Mouse (Mus musculus): ENCODE results near the gene Chrm4.

Gene Chrm4

DNA sequence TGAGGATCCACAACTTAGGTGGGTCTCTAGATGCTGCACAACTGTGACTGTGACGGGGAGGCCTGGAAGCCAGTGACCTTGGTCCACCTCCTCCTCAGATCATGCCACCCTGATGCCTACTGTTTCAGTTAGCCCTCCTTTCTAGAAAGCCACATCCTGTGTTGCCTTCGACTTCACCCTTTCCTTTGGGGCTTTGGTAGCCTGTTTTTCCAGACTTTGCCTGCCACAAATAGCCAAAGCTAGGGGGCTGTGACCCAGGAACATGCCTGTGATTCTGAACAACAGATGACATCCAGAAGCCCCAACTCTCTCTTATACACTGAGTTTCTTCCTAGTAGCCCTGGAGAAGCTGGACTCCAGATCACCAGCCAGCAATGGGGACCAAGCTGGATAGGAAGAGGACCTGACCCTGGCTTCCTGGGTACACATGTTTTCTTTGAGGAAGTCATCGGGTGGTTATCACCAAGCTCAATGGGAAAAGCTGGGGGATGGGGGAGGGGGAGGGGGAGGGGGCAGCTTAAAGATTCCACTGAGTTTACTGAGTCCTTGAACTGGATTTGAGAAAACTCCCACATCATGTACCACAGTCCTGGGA is 37.7 kb downstream of the Chrm4 start:
- DNase-seq: no peak

GRCm38 (mm10) chr2:91965417-91965816 is 38.4 kb downstream of the Chrm4 start:
- peak; percentile 85 to 91 for DNase-seq

- no peak for DNase-seq
Measured at GRCm38 (mm10) chr2:91966367-91966766, 39.3 kb downstream of the Chrm4 start.

- DNase-seq: peak; percentile 66 to 68
Measured at GRCm38 (mm10) chr2:91967962-91968361, 40.9 kb downstream of the Chrm4 start.

DNA sequence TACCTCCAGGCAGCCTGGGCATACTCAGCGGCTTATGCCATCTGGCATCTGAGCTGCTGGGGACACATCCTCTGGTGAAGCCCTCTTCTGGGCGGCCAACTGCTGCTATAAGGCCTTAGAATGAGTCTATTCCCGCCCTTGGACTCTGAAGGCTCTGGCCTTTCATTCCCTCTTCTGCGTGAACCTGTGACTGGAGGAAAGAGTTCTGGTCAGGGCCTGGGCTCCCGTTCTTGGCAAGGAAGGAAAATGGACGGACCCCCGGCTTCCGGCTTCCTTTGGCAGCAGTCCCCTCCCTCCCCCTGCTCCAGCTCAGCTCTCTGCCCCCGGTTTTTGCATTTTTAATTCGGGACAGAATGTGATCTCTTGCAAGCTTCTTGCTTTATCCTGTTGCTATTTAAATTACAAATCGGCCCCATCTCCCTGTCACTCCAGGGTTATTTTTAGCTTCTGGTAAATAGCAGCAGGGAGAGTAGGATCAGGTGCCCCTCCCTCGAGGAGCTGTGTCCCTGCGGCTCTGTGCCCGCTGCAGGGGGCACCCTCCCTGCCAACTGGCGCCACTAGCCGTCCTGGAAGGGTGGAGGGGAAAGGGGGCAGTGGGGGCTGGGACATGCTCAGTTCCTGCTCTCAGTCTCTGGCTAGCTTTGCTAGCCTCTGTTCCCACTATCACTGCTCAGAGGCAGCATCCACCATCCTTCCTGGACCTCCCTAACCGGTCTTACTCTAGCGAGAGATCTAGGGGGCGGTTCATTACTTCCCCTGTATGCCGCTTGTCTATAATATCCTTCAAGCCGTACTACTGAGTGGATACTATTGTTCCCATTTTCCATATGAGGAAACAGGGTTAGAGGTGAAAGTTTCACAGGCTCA is 44.4 kb downstream of the Chrm4 start:
- DNase-seq: peak; percentile 39 to 56

- peak; percentile 37 to 40 for DNase-seq
Measured at GRCm38 (mm10) chr2:91972121-91972566, 45.1 kb downstream of the Chrm4 start.

DNA sequence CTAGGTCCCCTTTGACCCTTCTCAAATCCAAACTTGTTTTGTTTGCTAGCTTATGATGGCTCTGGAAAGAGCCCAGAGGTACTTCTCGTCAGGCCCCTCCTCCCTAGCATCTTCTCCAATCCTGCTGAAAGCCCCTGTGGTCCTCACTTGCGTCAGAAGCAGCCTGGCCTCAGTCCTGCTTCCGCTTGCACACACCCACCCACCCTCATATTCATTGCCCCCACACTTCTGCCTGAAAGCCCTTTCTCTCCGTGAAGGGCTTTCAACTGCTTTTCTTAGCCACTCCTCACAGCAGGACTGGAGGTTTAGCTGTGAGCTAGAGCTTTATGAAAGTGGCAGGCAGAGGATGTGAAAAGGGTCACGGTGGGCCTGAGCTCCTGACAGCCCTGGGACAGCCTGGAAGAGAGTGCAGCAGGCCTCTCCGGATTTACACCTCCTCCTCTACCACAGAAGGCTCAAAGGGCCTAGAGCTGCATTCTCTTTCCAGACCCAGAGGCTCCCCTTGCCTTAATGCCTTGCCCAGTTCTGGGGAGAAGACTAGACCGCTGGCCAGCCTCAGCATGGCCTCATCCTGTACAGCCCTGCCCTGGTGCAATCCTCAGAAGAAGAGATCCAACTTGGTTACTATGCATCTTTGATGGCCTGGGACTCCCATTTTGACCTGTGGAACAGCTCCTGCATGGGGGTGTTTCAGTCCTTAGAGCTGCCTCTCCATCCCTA is 46.5 kb downstream of the Chrm4 start:
- DNase-seq: no peak

DNA sequence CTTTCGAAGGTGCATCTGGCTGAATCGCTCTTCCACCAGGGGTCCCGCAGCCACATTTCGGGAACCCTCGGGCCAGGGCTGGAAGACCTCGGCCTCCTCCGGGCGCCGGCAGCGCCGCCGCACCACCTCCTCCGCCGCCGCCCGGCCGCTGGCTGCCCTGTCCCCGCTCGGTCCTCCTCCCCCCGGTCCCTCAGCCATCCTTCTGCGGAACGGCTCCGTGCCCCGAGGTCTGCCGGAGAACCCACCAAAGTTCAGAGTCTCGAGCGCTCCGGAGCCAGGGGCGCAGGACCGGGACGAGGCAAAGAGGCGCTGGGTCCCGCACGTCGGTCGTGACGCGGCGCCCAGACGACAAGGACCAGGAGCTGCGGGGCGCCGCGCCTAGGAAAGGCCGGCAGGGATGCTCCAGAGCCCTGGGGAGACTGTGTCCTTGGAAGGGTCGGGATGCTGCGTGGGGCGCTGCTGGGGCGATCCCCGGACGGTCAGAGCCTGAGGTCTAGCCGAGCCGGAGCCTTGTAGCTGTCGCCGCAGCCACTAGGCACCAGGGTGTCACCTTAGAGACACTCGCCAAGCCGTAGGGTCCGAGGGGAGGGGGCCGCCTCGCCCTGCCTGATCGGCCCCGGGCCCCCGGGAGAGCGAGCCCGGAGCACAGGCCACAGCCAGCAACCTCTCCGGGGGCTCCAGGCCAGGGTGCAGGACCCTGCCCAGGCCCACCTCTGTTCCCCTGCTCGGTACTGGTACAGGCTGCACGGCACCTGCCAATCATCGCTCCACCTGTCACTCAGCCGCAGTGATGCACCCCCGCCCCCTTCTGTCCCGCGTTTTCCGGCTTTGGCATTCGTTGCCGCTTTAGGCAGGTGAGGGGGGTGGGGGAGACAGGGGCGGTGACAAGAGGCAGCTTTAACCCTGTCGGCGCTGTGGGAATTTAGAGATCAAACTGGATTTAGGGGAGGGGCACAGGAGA is 48.8 kb downstream of the Chrm4 start, which contains the start of gene Dgkz:
Gene Dgkz (minus strand): TSS at position 284 of the 961 bp plus-strand sequence.
- peak in 1 of 2 experiments; percentile 31 for DNase-seq

DNA sequence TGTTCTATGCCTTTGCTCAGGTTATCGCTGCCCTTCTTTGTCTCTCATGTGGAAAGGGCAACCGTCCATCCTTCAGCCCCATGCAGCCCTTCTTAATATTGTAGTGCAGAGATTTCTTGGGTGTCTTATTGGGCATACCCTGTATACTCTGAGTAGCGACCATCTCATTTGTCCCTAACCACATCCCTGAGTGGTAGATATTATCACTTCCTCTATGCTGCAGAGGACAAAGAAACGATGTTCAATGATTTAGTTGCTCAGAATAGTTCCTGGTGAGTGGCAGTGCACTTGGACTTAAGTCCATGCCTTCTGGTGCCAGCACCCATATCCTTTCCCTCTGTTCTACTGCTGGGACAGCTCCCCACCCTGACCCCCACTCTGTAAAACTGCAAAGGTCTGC is 50.9 kb downstream of the Chrm4 start:
- no peak for DNase-seq
